Mouse (Mus musculus) urinary bladder, postnatal 14 days (tissue): Measurements from ENCODE around the gene Etnk2.
A peak's percentile ranks its signal among the peaks of the same experiment; 100 is the strongest.

Experiments
- DNase-seq: peaks from one replicate; pipeline ENCODE4 v3.0.0; 2021; ENCODE audit warnings: low spot score

The Etnk2 gene

DNA sequence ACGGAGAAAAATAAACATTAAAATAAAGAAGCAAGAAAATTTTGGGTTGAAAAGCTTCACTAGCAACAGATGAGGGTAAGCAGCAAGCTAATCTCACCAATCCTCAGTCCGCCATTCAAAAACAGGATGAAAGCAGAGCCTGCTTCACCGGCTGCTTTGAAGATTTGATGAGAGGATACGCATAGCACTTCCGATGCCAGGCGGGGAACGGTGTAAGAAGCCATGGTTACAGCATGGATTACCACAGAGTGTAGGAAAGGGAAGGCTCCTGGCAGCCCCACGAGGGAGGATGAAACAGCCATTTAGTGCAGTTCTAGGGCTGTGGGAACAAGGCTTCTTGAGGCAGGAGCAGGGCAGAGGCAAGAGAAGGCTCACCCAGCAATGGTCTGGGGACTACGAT, 11.6 kb upstream of the Etnk2 start:
- DNase-seq = no peak

GRCm38 (mm10) chr1:133353371-133353809, 10.0 kb upstream of the Etnk2 start:
- peak; percentile 74 for DNase-seq

DNA sequence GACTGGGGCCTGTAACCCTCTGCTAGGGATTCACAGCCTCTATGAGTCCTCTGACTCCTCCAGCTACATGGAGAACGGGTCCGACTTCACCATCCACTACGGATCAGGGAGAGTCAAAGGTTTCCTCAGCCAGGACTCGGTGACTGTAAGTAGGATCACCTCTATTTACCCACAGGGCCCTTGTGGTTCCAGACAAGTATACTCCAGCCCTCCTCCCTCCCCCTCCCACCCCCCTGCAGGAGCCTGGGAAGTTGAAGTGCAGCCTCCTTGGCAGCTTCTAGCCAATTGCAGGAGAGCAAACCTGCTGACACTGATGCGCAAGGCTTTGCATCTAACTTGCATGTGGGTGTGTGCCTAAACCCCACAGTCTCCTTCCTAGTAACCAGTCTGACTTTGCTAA, 7.9 kb upstream of the Etnk2 start:
- DNase-seq = no peak

DNA sequence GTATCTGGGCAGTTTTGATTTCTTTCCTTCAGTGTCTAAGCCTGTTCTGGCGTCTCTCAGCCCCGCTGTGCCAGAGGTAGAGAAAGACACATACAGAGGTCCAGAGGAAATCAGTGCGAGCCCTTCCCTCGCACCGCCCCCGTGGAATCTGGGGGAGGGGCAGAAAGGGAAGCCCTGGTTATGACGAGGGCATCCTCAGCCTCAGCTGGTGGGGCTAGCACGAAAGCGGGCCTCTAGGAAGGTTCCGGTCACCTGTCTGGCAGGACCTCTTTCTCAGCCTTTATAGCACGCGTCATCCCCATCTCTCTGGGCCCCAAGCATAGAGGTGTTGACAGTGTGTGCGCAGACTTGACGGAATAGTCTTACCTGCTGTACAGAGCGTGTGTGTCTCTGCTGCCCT, 7.5 kb upstream of the Etnk2 start:
- no peak for DNase-seq

GRCm38 (mm10) chr1:133356330-133356729, 7.0 kb upstream of the Etnk2 start:
- DNase-seq = no peak

DNA sequence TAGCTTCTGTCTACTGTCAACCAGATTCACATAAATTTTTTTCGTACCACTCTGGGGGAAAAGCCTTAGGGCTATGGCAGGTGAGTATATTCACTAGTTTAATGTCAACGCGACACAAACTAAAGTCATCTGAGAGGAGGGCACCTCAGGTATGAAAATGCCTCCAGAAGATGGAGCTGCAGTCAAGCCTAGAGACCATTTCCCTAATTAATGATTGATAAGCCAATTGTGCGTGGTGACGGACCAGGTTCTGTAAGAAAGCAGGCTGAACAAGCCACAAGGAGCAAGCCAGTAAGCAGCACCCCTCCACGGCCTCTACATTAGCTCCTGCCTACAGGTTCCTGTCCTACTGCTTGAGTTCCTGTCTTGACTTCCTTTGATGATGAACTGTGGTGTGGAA, 2.4 kb upstream of the Etnk2 start:
- no peak for DNase-seq

- DNase-seq = no peak
These were observed 1.3 kb upstream of the Etnk2 start for GRCm38 (mm10) chr1:133362103-133362502.

DNA sequence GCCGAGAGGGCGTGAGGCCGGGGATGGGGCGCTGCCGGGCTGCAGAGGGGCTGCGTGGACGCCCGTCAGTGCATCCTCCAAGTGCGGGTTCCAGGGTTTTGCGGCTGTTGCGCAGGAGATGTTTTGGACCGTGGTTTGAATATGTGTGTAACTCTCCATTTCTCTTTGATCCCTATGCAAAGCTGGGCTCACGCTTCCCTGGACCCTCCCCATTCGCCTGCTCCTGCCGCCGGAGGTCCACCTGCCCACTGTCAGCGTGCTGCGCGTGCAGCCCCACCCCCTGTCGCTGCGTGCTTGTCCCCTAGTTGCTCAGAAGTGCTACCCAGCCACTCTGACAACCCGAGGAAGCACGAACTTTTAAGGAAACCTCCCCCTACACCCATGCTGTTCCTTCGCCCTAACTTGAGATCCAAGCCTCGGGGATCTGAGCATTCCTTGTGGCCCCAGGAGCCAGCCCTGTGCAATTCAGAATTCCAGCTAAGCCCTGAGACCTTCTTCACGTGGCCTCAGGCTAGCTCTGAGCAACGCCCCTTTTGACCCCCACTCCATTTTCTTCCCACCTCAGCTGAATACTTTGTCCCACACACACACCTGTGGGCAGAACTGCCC, 754 bp downstream of the Etnk2 start:
- no peak for DNase-seq

- no peak for DNase-seq
These were observed 1.5 kb downstream of the Etnk2 start for GRCm38 (mm10) chr1:133364890-133365289.

- DNase-seq = no peak
These were observed 3.7 kb downstream of the Etnk2 start for GRCm38 (mm10) chr1:133366951-133367605.

- no peak for DNase-seq
These were observed 4.5 kb downstream of the Etnk2 start for GRCm38 (mm10) chr1:133367606-133368488.

GRCm38 (mm10) chr1:133368644-133369043, 5.3 kb downstream of the Etnk2 start:
- DNase-seq = no peak

GRCm38 (mm10) chr1:133370352-133370751, 7.0 kb downstream of the Etnk2 start:
- no peak for DNase-seq

DNA sequence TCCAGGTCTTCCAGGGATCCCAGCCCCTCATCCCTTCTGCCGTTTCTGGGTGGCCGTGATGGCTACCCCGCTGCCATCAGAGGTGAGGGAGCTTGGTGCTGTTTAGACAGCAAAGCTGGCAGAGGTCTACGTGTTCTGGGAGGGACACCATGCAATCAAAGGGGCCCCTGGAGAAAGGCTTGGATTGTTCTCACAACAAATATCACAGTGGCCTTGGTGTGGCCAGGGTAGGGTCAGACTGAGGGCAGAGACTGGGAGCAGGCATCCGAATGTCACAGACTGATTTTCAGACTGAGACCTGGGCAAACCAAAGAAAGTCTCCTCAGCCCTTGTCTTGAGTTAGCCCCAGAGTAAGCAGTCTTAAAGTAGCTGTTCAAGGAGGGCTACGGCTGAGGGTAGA, 8.1 kb downstream of the Etnk2 start:
- DNase-seq = no peak

DNA sequence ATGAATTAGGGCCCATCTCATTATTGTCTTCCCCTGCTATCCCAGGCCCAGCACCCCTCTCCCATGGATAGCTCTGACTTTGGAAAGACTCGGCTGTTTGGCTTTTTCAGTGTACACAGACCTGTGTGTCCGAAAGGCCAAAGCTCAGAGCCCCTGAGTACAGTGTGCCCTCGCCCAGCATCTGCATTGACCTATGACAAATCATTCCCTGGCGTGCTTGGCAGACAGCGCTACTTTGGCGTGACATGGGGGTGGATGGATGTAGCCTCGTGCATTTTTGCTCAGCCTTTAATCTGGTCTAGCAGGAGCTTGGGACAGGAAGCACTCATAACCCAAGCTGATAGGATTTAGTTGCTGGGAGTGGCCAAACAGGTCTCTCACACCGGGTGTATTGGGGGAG, 8.7 kb downstream of the Etnk2 start:
- DNase-seq = no peak

DNA sequence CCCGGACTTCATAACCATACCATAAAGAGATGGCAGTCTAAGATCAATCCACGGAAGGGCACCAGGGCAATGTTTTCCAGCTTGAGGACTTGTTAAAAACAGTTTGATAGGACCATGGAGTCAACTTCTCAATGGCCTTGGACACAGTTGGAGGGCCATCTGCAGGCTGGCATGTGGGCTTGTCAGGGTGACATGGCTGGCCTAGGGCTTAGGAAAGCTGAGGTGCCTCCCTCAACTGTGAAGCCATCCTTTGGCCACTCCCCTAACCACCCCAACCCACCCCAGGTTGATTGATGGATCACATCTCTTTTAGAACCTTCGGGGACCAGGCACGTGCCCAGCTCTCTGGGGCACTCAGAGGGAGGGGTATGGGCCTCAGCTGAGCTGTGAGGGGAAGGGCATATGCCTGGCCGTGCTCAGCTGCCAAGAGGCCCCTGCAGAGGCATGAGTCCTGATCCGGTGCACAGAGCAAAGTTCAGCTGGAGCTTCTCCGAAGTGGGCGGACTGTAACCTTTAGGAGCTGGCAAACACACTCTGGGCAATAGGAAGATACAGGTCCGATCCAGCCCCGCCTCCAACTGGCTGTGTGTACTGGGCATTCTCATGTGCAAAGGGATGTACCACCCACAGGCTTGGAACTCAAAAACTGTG, 12.4 kb downstream of the Etnk2 start:
- no peak for DNase-seq

GRCm38 (mm10) chr1:133377547-133377946, 14.2 kb downstream of the Etnk2 start:
- no peak for DNase-seq

DNA sequence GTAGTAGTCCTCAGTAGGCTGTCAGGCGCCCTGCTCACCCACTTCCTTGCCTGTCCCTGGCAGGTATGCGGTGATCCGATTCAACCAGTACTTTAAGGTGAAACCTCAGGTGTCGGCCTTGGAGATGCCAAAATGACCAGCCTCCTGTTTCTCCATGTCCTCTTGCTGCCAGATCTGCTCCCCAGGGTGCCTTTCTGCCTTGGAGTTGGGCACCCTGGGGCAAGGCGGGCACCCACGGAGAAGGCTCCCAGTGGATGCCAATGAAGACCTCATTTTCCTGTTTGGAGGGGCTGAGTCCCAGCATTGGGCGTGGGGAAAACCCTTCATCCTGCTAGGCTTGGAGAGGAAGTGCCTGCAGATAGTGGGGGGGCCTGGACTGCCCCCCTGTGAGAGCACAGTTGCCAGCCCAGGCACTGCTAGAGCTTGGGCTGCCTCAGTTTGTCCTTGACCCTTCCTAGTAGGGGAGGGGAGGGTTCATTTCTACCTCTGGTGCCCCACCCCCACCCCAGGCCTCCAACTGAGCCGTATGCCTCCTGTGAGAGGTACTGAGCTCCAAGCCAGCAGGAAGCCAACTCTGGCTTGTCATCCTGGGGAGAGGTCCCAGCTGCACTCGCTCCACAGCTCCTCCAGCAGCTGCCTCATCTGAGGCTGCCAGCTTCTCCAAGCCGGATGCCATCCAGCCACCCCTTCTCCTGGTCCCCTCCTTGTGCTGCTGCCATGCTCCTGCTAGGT, 16.0 kb downstream of the Etnk2 start:
- no peak for DNase-seq

DNA sequence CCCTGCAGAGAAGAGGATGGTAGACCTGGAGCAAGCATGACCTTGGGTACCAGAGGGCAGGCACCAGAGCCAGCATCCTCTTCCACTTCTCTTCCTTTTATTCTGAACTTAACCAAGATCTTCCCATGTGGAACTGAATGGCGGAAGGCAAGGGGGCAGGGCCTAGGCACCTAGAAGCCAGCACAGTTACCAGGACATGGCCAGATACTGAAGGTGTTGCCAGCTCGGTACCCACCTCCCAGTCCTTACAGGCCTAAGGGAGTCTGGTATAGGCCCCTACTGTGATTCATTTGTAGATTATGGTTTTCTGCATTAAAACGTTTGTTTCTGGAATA, 16.6 kb downstream of the Etnk2 start:
- no peak for DNase-seq

GRCm38 (mm10) chr1:133380347-133381065, 17.1 kb downstream of the Etnk2 start:
- DNase-seq = peak; percentile 44

GRCm38 (mm10) chr1:133382008-133382407, 18.6 kb downstream of the Etnk2 start:
- DNase-seq = peak; percentile 32
